Mouse (Mus musculus) heart, postnatal 0 days (tissue): ENCODE measurements around the gene Pgbd5. TPM values are rescaled to one million over a fixed set of nuclear protein-coding genes. Genes with fewer than 3 reads are reported as not detected.

Experiments used
- ATAC-seq: fragments of 200-750 bp; cut with Nextera tagmentation; 2 replicates; pipeline ENCODE4 v1.8.0; 2017; ENCODE audit warnings: low read depth, moderate number of reproducible peaks, moderate library complexity; ENCODE audit not compliant: insufficient read depth
- DNase-seq: peaks from one replicate; pipeline ENCODE4 v3.0.0-alpha.2; 2016; ENCODE audit warnings: low spot score
- H3K27ac ChIP-seq: fragments of 300-500 bp; sonication (generic); 2 replicates; pipeline ENCODE4 v1.5.1; 2014; ENCODE audit warnings: low read depth, mild to moderate bottlenecking
- H3K27me3 ChIP-seq: fragments of 300-500 bp; sonication (generic); 2 replicates; pipeline ENCODE4 v1.6.1; 2014; ENCODE audit warnings: low read length, mixed read lengths; ENCODE audit not compliant: control insufficient read depth, insufficient read depth
- H3K36me3 ChIP-seq: fragments of 300-500 bp; sonication (generic); replicated peaks from 2 replicates; pipeline ENCODE4 v1.6.1; 2014; ENCODE audit warnings: low read length, mixed read lengths; ENCODE audit not compliant: control insufficient read depth, insufficient read depth
- H3K4me1 ChIP-seq: fragments of 300-500 bp; sonication (generic); 2 replicates; pipeline ENCODE4 v1.6.1; 2014; ENCODE audit warnings: antibody characterized with exemption; ENCODE audit not compliant: control insufficient read depth, insufficient read depth
- H3K4me2 ChIP-seq: fragments of 300-500 bp; sonication (generic); 2 replicates; pipeline ENCODE4 v1.6.1; 2014; ENCODE audit warnings: low read depth, mild to moderate bottlenecking, low read length, moderate library complexity
- H3K4me3 ChIP-seq: fragments of 300-500 bp; sonication (generic); 2 replicates; pipeline ENCODE4 v1.5.1; 2014; ENCODE audit warnings: low read depth, low read length
- H3K9ac ChIP-seq: fragments of 300-500 bp; sonication (generic); replicated peaks from 2 replicates; pipeline ENCODE4 v1.6.1; 2014; ENCODE audit warnings: low read depth, low read length, mixed read lengths
- H3K9me3 ChIP-seq: fragments of 300-500 bp; sonication (generic); replicated peaks from 2 replicates; pipeline ENCODE4 v1.6.1; 2016; ENCODE audit warnings: low read length; ENCODE audit not compliant: control insufficient read depth
- CTCF ChIP-seq: IDR thresholded peaks from 2 replicates; pipeline ENCODE4 v1.5.1; 2016; ENCODE audit warnings: antibody characterized with exemption, control low read depth, low read depth
- EP300 ChIP-seq: IDR thresholded peaks from 2 replicates; pipeline ENCODE4 v1.6.1; 2016; ENCODE audit warnings: antibody characterized with exemption, low read depth
- WGBS: fragments of 180-500 bp; shearing (Covaris S2); extraction: QIAGEN DNeasy Blood & Tissue Kit; methylation state at CpG from one replicate; pipeline ENCODE4 v1.1.7; 2014; 5-methylcytosine and 5-hydroxymethylcytosine counted together
- polyA plus RNA-seq: library from polyadenylated mRNA; unstranded; fragments of >200 nt; fragmentation: Nextera tagmentation; extraction: Ambion mirVana; gene quantifications from 2 replicates; pipeline ENCODE4 v1.2.1, GENCODE M21; 2015
- total RNA-seq: library from RNA; depleted of rRNA; stranded (reverse); fragments of >200 nt; gene quantifications from 2 replicates; pipeline ENCODE4 v1.2.3, GENCODE M21; 2014; ENCODE audit warnings: low replicate concordance

Pgbd5 gene
- total and polyA plus RNA-seq, 2 experiments from 2014 or later, result 0.97 to 1.7 TPM

- no peak overlapping the region for H3K4me2 ChIP-seq
- H3K36me3 ChIP-seq, result no peaks in the 10 kb centered on the region
- H3K27ac ChIP-seq, result no peak overlapping the region
- ATAC-seq, result no peak
- no peak for TF ChIP-seq EP300
- DNase-seq, result no peak
- no peaks in the 10 kb centered on the region for H3K9me3 ChIP-seq
- H3K27me3 ChIP-seq, result no peaks in the 10 kb centered on the region
- no peak overlapping the region for H3K9ac ChIP-seq
- no peak overlapping the region for H3K4me3 ChIP-seq
- no peaks in the 10 kb centered on the region for H3K4me1 ChIP-seq
- 71% methylated on average over 3 of the region's 3 CpGs for WGBS
These were observed 23.7 kb downstream of the Pgbd5 start for GRCm38 (mm10) chr8:124415789-124416188.

- ATAC-seq, result no peak
- no peak overlapping the region for H3K4me3 ChIP-seq
- H3K27me3 ChIP-seq, result no peaks in the 10 kb centered on the region
- TF ChIP-seq EP300, result no peak
- no peak for TF ChIP-seq CTCF
- no peak for DNase-seq
- no peaks in the 10 kb centered on the region for H3K4me1 ChIP-seq
- WGBS, result 83% methylated on average over 8 of the region's 8 CpGs
- H3K27ac ChIP-seq, result no peak overlapping the region
- H3K9me3 ChIP-seq, result no peaks in the 10 kb centered on the region
- no peaks in the 10 kb centered on the region for H3K36me3 ChIP-seq
- no peak overlapping the region for H3K9ac ChIP-seq
- H3K4me2 ChIP-seq, result no peak overlapping the region
These were observed 24.5 kb downstream of the Pgbd5 start for GRCm38 (mm10) chr8:124415002-124415401.

GRCm38 (mm10) chr8:124413244-124413965 is 26.1 kb downstream of the Pgbd5 start:
- ATAC-seq (no peak), DNase-seq (no peak)
- Histone ChIP-seq H3K27me3 (no peaks in the 10 kb centered on the region), H3K4me1 (no peaks in the 10 kb centered on the region), H3K36me3 (no peaks in the 10 kb centered on the region), H3K4me3 (no peak overlapping the region), H3K4me2 (no peak overlapping the region), H3K9ac (no peak overlapping the region), H3K9me3 (no peaks in the 10 kb centered on the region), H3K27ac (no peak overlapping the region)
- no peak for TF ChIP-seq CTCF
- no peak for TF ChIP-seq EP300
- 63% methylated on average over 11 of the region's 11 CpGs for WGBS

GRCm38 (mm10) chr8:124412496-124413243 is 26.8 kb downstream of the Pgbd5 start:
- WGBS, result 68% methylated on average over 19 of the region's 19 CpGs
- ATAC-seq (no peak), DNase-seq (no peak)
- Histone ChIP-seq H3K27me3 (no peaks in the 10 kb centered on the region), H3K36me3 (no peaks in the 10 kb centered on the region), H3K27ac (no peak overlapping the region), H3K9me3 (no peaks in the 10 kb centered on the region), H3K4me2 (no peak overlapping the region), H3K4me1 (no peaks in the 10 kb centered on the region), H3K9ac (no peak overlapping the region), H3K4me3 (no peak overlapping the region)
- TF ChIP-seq EP300, result no peak

- 74% methylated on average over 11 of the region's 12 CpGs for WGBS
- Histone ChIP-seq H3K9ac (no peak overlapping the region), H3K4me1 (no peaks in the 10 kb centered on the region), H3K4me2 (no peak overlapping the region), H3K36me3 (no peaks in the 10 kb centered on the region), H3K9me3 (no peaks in the 10 kb centered on the region), H3K27ac (no peak overlapping the region), H3K27me3 (no peaks in the 10 kb centered on the region), H3K4me3 (no peak overlapping the region)
- TF ChIP-seq EP300 (no peak), CTCF (no peak)
- ATAC-seq, result no peak
- no peak for DNase-seq
These were observed 34.8 kb downstream of the Pgbd5 start for GRCm38 (mm10) chr8:124404471-124405260.
